Mouse (Mus musculus): ENCODE results near the gene Gm20388. TPM values are rescaled to one million over a fixed set of nuclear protein-coding genes. Genes with fewer than 3 reads are reported as not detected.
A peak's percentile ranks its signal among the peaks of the same experiment; 100 is the strongest.

Gene Gm20388
- total RNA-seq, 2 experiments from 2014 or later = 2.2 to 7.6 TPM

GRCm38 (mm10) chr8:123333091-123333587, 3422.5 kb downstream of the Gm20388 start:
- DNase-seq (ENCODE audit: low spot score in 2 of 2) = no peak
- no peak for TF ChIP-seq CTCF (conservative IDR thresholded peaks at IDR 0.05)
- H3K27ac ChIP-seq = peak overlapping the region; percentile 87
- H3K4me3 ChIP-seq = peak overlapping the region; percentile 74

GRCm38 (mm10) chr8:123333864-123334263, 3423.2 kb downstream of the Gm20388 start:
- peak in 1 of 2 experiments; percentile 25 for DNase-seq (ENCODE audit: low spot score in 2 of 2)
- TF ChIP-seq CTCF (conservative IDR thresholded peaks at IDR 0.05) = no peak

GRCm38 (mm10) chr8:123334467-123334866, 3423.8 kb downstream of the Gm20388 start:
- H3K27ac ChIP-seq = peak overlapping the region; percentile 67; the same call in 1 of the 2 replicates
- TF ChIP-seq CTCF (conservative IDR thresholded peaks at IDR 0.05) = no peak
- DNase-seq (ENCODE audit: low spot score in 2 of 2) = no peak
- H3K4me3 ChIP-seq = no peak overlapping the region

More at GRCm38 (mm10) chr8:123333864-123334263, 3423.2 kb downstream of the Gm20388 start:
- peak overlapping the region; percentile 67 for H3K27ac ChIP-seq
- peak overlapping the region; percentile 74 for H3K4me3 ChIP-seq

GRCm38 (mm10) chr8:123337475-123337874, 3426.8 kb downstream of the Gm20388 start:
- DNase-seq (ENCODE audit: low spot score in 2 of 2) = no peak
- H3K4me3 ChIP-seq = no peak overlapping the region
- TF ChIP-seq CTCF (conservative IDR thresholded peaks at IDR 0.05) = no peak
- no peak overlapping the region for H3K27ac ChIP-seq

GRCm38 (mm10) chr8:123340071-123340470, 3429.4 kb downstream of the Gm20388 start:
- Histone ChIP-seq H3K27ac (no peak overlapping the region), H3K4me3 (no peak overlapping the region)
- peak; percentile 52 for TF ChIP-seq CTCF (conservative IDR thresholded peaks at IDR 0.05)
- no peak for DNase-seq (ENCODE audit: low spot score in 2 of 2)

- no peak overlapping the region for H3K27ac ChIP-seq
- no peak for DNase-seq (ENCODE audit: low spot score in 2 of 2)
- H3K4me3 ChIP-seq = no peak overlapping the region
- no peak for TF ChIP-seq CTCF (conservative IDR thresholded peaks at IDR 0.05)
Observed at GRCm38 (mm10) chr8:123341040-123342015, 3430.7 kb downstream of the Gm20388 start.

- H3K27ac ChIP-seq = no peak overlapping the region
- TF ChIP-seq CTCF (conservative IDR thresholded peaks at IDR 0.05) = no peak
- no peak overlapping the region for H3K4me3 ChIP-seq
- DNase-seq (ENCODE audit: low spot score in 2 of 2) = no peak
Observed at GRCm38 (mm10) chr8:123342253-123342652, 3431.6 kb downstream of the Gm20388 start.

- TF ChIP-seq CTCF (conservative IDR thresholded peaks at IDR 0.05) = no peak
- H3K27ac ChIP-seq = no peak overlapping the region
- no peak overlapping the region for H3K4me3 ChIP-seq
- DNase-seq (ENCODE audit: low spot score in 2 of 2) = no peak
Observed at GRCm38 (mm10) chr8:123342911-123343310, 3432.3 kb downstream of the Gm20388 start.

GRCm38 (mm10) chr8:123343422-123343821, 3432.8 kb downstream of the Gm20388 start:
- no peak overlapping the region for H3K27ac ChIP-seq
- TF ChIP-seq CTCF (conservative IDR thresholded peaks at IDR 0.05) = no peak
- no peak for DNase-seq (ENCODE audit: low spot score in 2 of 2)
- H3K4me3 ChIP-seq = no peak overlapping the region

- TF ChIP-seq CTCF (conservative IDR thresholded peaks at IDR 0.05) = no peak
- DNase-seq (ENCODE audit: low spot score in 2 of 2) = no peak
- Histone ChIP-seq H3K27ac (no peak overlapping the region), H3K4me3 (no peak overlapping the region)
Observed at GRCm38 (mm10) chr8:123345135-123345534, 3434.5 kb downstream of the Gm20388 start.

- Histone ChIP-seq H3K4me3 (no peak overlapping the region), H3K27ac (no peak overlapping the region)
- no peak for DNase-seq (ENCODE audit: low spot score in 2 of 2)
- no peak for TF ChIP-seq CTCF (conservative IDR thresholded peaks at IDR 0.05)
Observed at GRCm38 (mm10) chr8:123345856-123346255, 3435.2 kb downstream of the Gm20388 start.

- no peak for DNase-seq (ENCODE audit: low spot score in 2 of 2)
- no peak for TF ChIP-seq CTCF (conservative IDR thresholded peaks at IDR 0.05)
- no peak overlapping the region for H3K4me3 ChIP-seq
- no peak overlapping the region for H3K27ac ChIP-seq
Observed at GRCm38 (mm10) chr8:123347293-123347692, 3436.7 kb downstream of the Gm20388 start.

GRCm38 (mm10) chr8:123348237-123348843, 3437.7 kb downstream of the Gm20388 start:
- Histone ChIP-seq H3K4me3 (no peak overlapping the region), H3K27ac (no peak overlapping the region)
- DNase-seq (ENCODE audit: low spot score in 2 of 2) = no peak
- TF ChIP-seq CTCF (conservative IDR thresholded peaks at IDR 0.05) = no peak
